Mouse (Mus musculus) forebrain, embryonic 14.5 days (tissue): ENCODE results near the gene Orm1. TPM values are rescaled to one million over a fixed set of nuclear protein-coding genes. Genes with fewer than 3 reads are reported as not detected.
A peak's percentile ranks its signal among the peaks of the same experiment; 100 is the strongest.

Experiments used
- ATAC-seq: fragments of 200-750 bp; cut with Nextera tagmentation; 2 replicates; pipeline ENCODE4 v1.8.0; 2017; ENCODE audit warnings: mild to moderate bottlenecking, moderate library complexity
- DNase-seq: peaks from one replicate; pipeline ENCODE4 v3.0.0-alpha.2; 2015; ENCODE audit warnings: low spot score
- H3K27ac ChIP-seq: fragments of 300-500 bp; sonication (generic); 2 replicates; pipeline ENCODE4 v1.5.1; 2014; ENCODE audit warnings: low read depth, mild to moderate bottlenecking, control low read depth, low read length, moderate library complexity
- H3K27me3 ChIP-seq: fragments of 300-500 bp; sonication (generic); replicated peaks from 2 replicates; pipeline ENCODE4 v1.6.1; 2014; ENCODE audit warnings: low read length, control low read depth, mixed read lengths; ENCODE audit not compliant: control insufficient read depth, insufficient read depth
- H3K36me3 ChIP-seq: fragments of 300-500 bp; sonication (generic); 2 replicates; pipeline ENCODE4 v1.6.1; 2014; ENCODE audit warnings: low read length, control low read depth; ENCODE audit not compliant: control insufficient read depth, insufficient read depth
- H3K4me1 ChIP-seq: fragments of 300-500 bp; sonication (generic); 2 replicates; pipeline ENCODE4 v1.6.1; 2014; ENCODE audit warnings: antibody characterized with exemption, low read length, control low read depth; ENCODE audit not compliant: control insufficient read depth, insufficient read depth
- H3K4me2 ChIP-seq: fragments of 300-500 bp; sonication (generic); 2 replicates; pipeline ENCODE4 v1.6.1; 2014; ENCODE audit warnings: mild to moderate bottlenecking, control low read depth, low read length
- H3K4me3 ChIP-seq: fragments of 300-500 bp; sonication (generic); 2 replicates; pipeline ENCODE4 v1.5.1; 2014; ENCODE audit warnings: low read depth, low read length, control low read depth
- H3K9ac ChIP-seq: fragments of 300-500 bp; sonication (generic); 2 replicates; pipeline ENCODE4 v1.6.1; 2014; ENCODE audit warnings: mild to moderate bottlenecking, low read length, control low read depth, moderate library complexity
- H3K9me3 ChIP-seq: fragments of 300-500 bp; sonication (generic); replicated peaks from 2 replicates; pipeline ENCODE4 v1.6.1; 2016; ENCODE audit warnings: low read length, control low read depth, mixed read lengths; ENCODE audit not compliant: control insufficient read depth
- WGBS: fragments of 180-500 bp; shearing (Covaris S2); extraction: QIAGEN DNeasy Blood & Tissue Kit; methylation state at CpG from one replicate; pipeline ENCODE4 v1.1.7; 2014; 5-methylcytosine and 5-hydroxymethylcytosine counted together
- polyA plus RNA-seq: library from polyadenylated mRNA; unstranded; fragments of >200 nt; fragmentation: Nextera tagmentation; extraction: Ambion mirVana; gene quantifications from 2 replicates; pipeline ENCODE4 v1.2.1, GENCODE M21; 2014

Gene Orm1
- polyA plus RNA-seq, 1 experiment from 2014 or later: not detected

DNA sequence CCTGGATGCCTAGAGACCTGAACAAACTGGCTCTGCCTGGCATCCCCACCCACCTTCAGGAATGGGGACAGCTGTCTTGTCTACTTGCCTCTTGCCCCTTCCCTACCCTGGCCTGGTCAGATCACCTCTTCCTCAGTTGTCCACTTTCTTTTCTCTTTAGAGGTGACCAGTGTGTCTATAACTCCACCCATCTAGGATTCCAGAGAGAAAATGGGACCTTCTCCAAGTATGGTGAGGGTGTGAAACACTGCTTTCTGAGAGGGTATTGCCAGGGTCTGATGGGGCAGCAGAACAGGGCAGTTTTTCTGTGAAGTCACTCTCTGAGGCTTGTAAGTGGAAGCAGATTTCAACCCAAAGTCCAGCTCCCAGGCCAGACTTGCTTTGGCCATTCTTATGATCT lies 901 bp downstream of the Orm1 start:
- Histone ChIP-seq H3K36me3 (no peaks in the 10 kb centered on the region), H3K4me1 (no peaks in the 10 kb centered on the region), H3K27me3 (no peaks in the 10 kb centered on the region), H3K4me3 (no peak overlapping the region), H3K27ac (no peak overlapping the region), H3K4me2 (no peak overlapping the region), H3K9me3 (no peaks in the 10 kb centered on the region), H3K9ac (no peak overlapping the region)
- ATAC-seq: no peak
- DNase-seq: no peak

DNA sequence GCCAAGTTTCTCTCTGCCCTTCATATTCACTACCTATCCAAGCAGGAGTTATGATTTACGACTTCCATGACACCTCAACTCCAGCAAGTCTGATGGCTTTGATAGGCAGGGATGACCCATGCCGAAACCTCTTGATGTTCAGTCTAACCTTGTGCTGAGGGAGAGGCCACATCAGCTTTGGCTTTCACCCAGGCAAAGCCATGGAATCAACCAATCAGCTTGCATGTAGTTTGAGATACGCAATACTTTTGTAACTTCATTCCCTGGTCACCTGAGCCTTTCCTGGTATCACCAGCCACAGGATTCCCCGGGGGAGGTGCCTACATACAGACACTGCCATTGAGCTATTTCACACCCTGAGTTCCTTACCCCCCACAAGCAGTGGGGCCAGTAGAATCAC lies 2.3 kb downstream of the Orm1 start:
- H3K4me1 ChIP-seq: no peaks in the 10 kb centered on the region
- H3K4me3 ChIP-seq: no peak overlapping the region
- H3K27ac ChIP-seq: no peak overlapping the region
- ATAC-seq (no peak), DNase-seq (no peak)
- no peaks in the 10 kb centered on the region for H3K36me3 ChIP-seq
- no peaks in the 10 kb centered on the region for H3K27me3 ChIP-seq
- no peak overlapping the region for H3K9ac ChIP-seq
- H3K4me2 ChIP-seq: no peak overlapping the region
- 91% methylated on average over 4 of the region's 4 CpGs for WGBS
- H3K9me3 ChIP-seq: no peaks in the 10 kb centered on the region

GRCm38 (mm10) chr4:63348524-63348923 lies 4.2 kb downstream of the Orm1 start:
- no peaks in the 10 kb centered on the region for H3K27me3 ChIP-seq
- H3K4me3 ChIP-seq: no peak overlapping the region
- 71% methylated on average over 6 of the region's 6 CpGs for WGBS
- no peaks in the 10 kb centered on the region for H3K36me3 ChIP-seq
- DNase-seq (no peak), ATAC-seq (no peak)
- no peak overlapping the region for H3K9ac ChIP-seq
- H3K9me3 ChIP-seq: no peaks in the 10 kb centered on the region
- H3K27ac ChIP-seq: no peak overlapping the region
- no peaks in the 10 kb centered on the region for H3K4me1 ChIP-seq
- H3K4me2 ChIP-seq: no peak overlapping the region

- Histone ChIP-seq H3K4me1 (no peaks in the 10 kb centered on the region), H3K4me2 (no peak within 1 kb of the TSS), H3K9me3 (no peaks in the 10 kb centered on the region), H3K36me3 (no peaks in the 10 kb centered on the region), H3K27ac (no peak within 1 kb of the TSS), H3K4me3 (no peak within 1 kb of the TSS), H3K27me3 (no peaks in the 10 kb centered on the region), H3K9ac (no peak within 1 kb of the TSS)
- no peak for DNase-seq
- no peak for ATAC-seq
- WGBS: 80% methylated on average over 4 of the region's 4 CpGs
Observed at GRCm38 (mm10) chr4:63355877-63356665, 11.7 kb downstream of the Orm1 start, which contains the start of gene Orm3. Orm3 (plus strand) TSS chr4:63356162.

DNA sequence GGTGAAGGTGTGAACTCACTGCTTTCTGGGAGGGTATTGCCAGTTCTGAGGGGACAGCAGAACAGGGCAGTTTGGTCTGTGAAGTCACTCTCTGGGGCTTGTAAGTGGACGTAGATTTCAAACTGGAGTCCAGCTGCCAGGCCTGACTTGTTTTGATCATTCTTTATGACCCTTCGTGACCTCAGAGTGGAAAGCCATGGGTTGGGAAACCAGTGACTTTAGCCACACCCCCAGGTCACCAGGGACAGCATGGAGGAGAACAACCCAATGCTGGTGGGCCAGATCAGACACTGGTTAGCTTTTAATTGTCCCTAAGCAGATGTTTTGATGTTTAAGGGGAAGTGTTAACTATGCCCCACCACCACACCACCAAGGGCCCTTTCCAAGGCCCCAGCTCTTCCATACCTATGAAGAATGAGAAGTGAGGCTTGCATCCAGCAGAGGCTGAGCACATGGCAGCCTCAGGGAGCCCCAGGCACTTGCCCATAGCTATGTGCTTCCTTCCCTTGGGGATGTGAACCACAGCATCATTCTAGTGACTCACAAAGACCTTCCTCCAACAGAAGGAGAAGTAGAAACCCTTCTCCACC lies 12.7 kb downstream of the Orm1 start:
- no peak overlapping the region for H3K9ac ChIP-seq
- no peaks in the 10 kb centered on the region for H3K9me3 ChIP-seq
- H3K27ac ChIP-seq: no peak overlapping the region
- ATAC-seq (no peak), DNase-seq (no peak)
- WGBS: 60% methylated on average over 2 of the region's 2 CpGs
- no peaks in the 10 kb centered on the region for H3K4me1 ChIP-seq
- H3K4me2 ChIP-seq: no peak overlapping the region
- H3K36me3 ChIP-seq: no peaks in the 10 kb centered on the region
- H3K27me3 ChIP-seq: no peaks in the 10 kb centered on the region
- no peak overlapping the region for H3K4me3 ChIP-seq

GRCm38 (mm10) chr4:63359861-63360260 lies 15.5 kb downstream of the Orm1 start:
- no peak overlapping the region for H3K4me3 ChIP-seq
- no peaks in the 10 kb centered on the region for H3K9me3 ChIP-seq
- ATAC-seq (no peak), DNase-seq (no peak)
- H3K36me3 ChIP-seq: no peaks in the 10 kb centered on the region
- no peak overlapping the region for H3K27ac ChIP-seq
- H3K9ac ChIP-seq: no peak overlapping the region
- H3K4me2 ChIP-seq: no peak overlapping the region
- H3K4me1 ChIP-seq: no peaks in the 10 kb centered on the region
- no peaks in the 10 kb centered on the region for H3K27me3 ChIP-seq
- WGBS: 82% methylated on average over 6 of the region's 6 CpGs

DNA sequence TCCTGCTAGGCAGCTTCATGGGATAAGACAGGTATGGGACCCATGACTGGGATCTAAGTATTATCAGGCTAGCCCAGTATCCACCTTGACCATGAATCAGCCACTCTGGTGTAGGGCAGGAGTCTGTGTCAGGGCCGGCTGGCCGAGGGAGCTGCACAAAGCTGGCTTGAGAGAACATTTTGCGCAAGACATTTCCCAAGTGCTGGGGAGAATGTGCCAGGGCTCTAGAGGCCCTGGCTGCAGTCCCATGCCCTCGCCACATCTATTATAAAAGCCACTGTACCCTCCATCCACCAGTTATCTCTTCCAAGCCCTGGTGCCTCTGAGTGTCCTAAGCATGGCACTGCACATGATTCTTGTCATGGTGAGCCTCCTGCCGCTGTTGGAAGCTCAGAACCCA lies 17.8 kb downstream of the Orm1 start, which contains the start of gene Orm2:
Orm2 (plus strand) TSS at position 300 of the 400 bp plus-strand sequence.
- Histone ChIP-seq H3K36me3 (0 out of 2 replicates have a peak, but pooled peaks cover 1% of the 10 kb centered on the region), H3K27ac (no peak within 1 kb of the TSS), H3K27me3 (no peaks in the 10 kb centered on the region), H3K9me3 (no peaks in the 10 kb centered on the region), H3K4me3 (no peak within 1 kb of the TSS), H3K9ac (no peak within 1 kb of the TSS), H3K4me2 (no peak within 1 kb of the TSS), H3K4me1 (no peaks in the 10 kb centered on the region)
- no peak for DNase-seq
- 91% methylated on average over 5 of the region's 5 CpGs for WGBS
- no peak for ATAC-seq

DNA sequence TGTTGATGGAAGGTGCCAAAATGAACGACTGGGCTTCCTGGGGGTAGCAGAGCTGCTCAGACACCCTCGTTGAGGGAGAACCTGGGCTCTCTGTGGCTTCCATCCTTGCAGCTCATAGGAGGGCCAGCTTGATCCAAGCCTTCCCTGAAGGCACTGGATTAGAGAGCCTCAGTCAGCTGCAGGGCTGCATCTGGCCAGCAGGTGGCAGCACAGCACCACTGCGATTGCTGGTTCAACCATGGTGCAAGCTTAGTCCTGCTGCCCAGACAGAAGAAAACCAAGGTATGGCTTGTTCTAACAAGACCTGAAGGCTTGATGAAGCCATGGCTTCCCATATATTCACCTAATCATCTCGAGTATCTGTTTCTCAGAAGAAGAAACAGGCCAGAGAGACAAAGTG lies 24.2 kb downstream of the Orm1 start:
- Histone ChIP-seq H3K4me3 (no peak overlapping the region), H3K9me3 (no peaks in the 10 kb centered on the region), H3K9ac (no peak overlapping the region), H3K4me1 (no peaks in the 10 kb centered on the region), H3K27ac (no peak overlapping the region), H3K27me3 (no peaks in the 10 kb centered on the region), H3K4me2 (no peak overlapping the region), H3K36me3 (peaks cover 58% of the 10 kb centered on the region)
- peak; percentile 83 for ATAC-seq
- DNase-seq: peak; percentile 82
- 10% methylated on average over 4 of the region's 4 CpGs for WGBS

DNA sequence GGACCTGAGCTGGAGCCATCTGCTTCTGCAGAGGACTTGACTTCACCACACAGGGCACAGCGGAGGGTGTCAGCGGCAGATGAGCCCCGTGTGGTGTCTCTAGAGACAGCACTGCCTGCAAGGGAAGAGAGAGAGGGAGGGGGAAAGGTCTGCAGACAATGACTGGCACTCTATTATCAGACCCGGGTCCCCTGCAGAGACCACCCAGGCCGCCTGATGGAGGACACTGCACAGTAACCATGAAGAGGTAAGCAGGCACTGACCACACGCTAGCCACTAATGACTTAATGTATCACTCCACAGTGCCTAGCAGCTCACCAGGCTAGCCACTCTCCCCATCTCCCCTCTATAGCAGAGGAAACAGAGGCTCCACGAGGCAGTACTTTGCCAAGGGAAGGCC lies 26.5 kb downstream of the Orm1 start:
- no peak overlapping the region for H3K4me3 ChIP-seq
- H3K9ac ChIP-seq: no peak overlapping the region
- H3K36me3 ChIP-seq: peaks cover 80% of the 10 kb centered on the region
- 45% methylated on average over 7 of the region's 7 CpGs for WGBS
- H3K27ac ChIP-seq: no peak overlapping the region; the same call in 1 of the 2 replicates
- no peaks in the 10 kb centered on the region for H3K27me3 ChIP-seq
- no peak for ATAC-seq
- no peak for DNase-seq
- no peaks in the 10 kb centered on the region for H3K9me3 ChIP-seq
- H3K4me2 ChIP-seq: no peak overlapping the region
- no peaks in the 10 kb centered on the region for H3K4me1 ChIP-seq
